Mouse (Mus musculus) MEL (cell line): ENCODE data around the gene Olfml3.

Source experiments
- CTCF ChIP-seq, 3 experiments: IDR thresholded peaks in 2 of 3; conservative IDR thresholded peaks in 1 of 3; 2 replicates each; pipeline ENCODE4 v1.5.1; 2011 to 2012; ENCODE audit warnings: low read length in 3 of 3, low read depth in 2 of 3, mild to moderate bottlenecking in 2 of 3, improper control_type of control experiment in 1 of 3, inconsistent platforms in 1 of 3, mixed read lengths in 1 of 3, moderate library complexity in 1 of 3; ENCODE audit not compliant: control insufficient read depth in 1 of 3, insufficient read depth in 1 of 3, poor library complexity in 1 of 3, severe bottlenecking in 1 of 3
- GATA1 ChIP-seq: IDR thresholded peaks from 2 replicates; pipeline ENCODE4 v1.6.1; 2011; ENCODE audit warnings: low read depth, low read length, improper control_type of control experiment
- POLR2A ChIP-seq, 2 experiments: IDR thresholded peaks; 2 replicates each; pipeline ENCODE4 v1.6.1; 2011 to 2012; ENCODE audit warnings: low read length in 2 of 2, mild to moderate bottlenecking in 2 of 2, control low read depth in 1 of 2, improper control_type of control experiment in 1 of 2, low read depth in 1 of 2, moderate library complexity in 1 of 2; ENCODE audit not compliant: control insufficient read depth in 1 of 2, insufficient read depth in 1 of 2, poor library complexity in 1 of 2
- TAL1 ChIP-seq: IDR thresholded peaks from 2 replicates; pipeline ENCODE4 v1.6.1; 2012; ENCODE audit warnings: mild to moderate bottlenecking, inconsistent platforms, low read length, moderate library complexity, mixed read lengths
- ZMIZ1 ChIP-seq: IDR thresholded peaks from 2 replicates; pipeline ENCODE4 v1.6.1; 2012; ENCODE audit warnings: low read depth, mild to moderate bottlenecking, inconsistent platforms, low read length, improper control_type of control experiment, moderate library complexity

GRCm38 (mm10) chr3:103746711-103747110, 8.9 kb upstream of the Olfml3 start:
- no peak for TF ChIP-seq GATA1
- TF ChIP-seq ZMIZ1, result no peak
- TF ChIP-seq TAL1, result no peak
- no peak for TF ChIP-seq CTCF (IDR thresholded peaks at IDR 0.05 in 2 of 3, conservative IDR thresholded peaks at IDR 0.05 in 1 of 3; ENCODE audit: control insufficient read depth in 1 of 3, insufficient read depth in 1 of 3, low read depth in 2 of 3, low read length in 3 of 3, poor library complexity in 1 of 3, severe bottlenecking in 1 of 3)
- no peak for TF ChIP-seq POLR2A (IDR thresholded peaks at IDR 0.05; ENCODE audit: control insufficient read depth in 1 of 2, insufficient read depth in 1 of 2, low read depth in 1 of 2, low read length in 2 of 2, poor library complexity in 1 of 2)
